Mouse (Mus musculus): ENCODE measurements around the gene Zer1.

GRCm38 (mm10) chr2:30067031-30067888, 57.1 kb downstream of the Zer1 start:
- TF ChIP-seq CTCF (IDR thresholded peaks at IDR 0.05; ENCODE audit: borderline replicate concordance, extremely low read depth, insufficient read depth, insufficient read length) (no peak), POLR2A (IDR thresholded peaks at IDR 0.05; ENCODE audit: borderline replicate concordance, extremely low read depth, insufficient read depth, insufficient read length, poor library complexity, severe bottlenecking) (no peak; the same call in 1 of the 2 replicates)

Measured in brain, embryonic 14.5 days (tissue).